ENCODE assay signal across 20 mouse cellular contexts in genomic region chr1:166812072-166812461, GRCm38 (mm10).
DNase-seq lines count a peak whose midpoint lies in the region; ATAC-seq and TF ChIP-seq lines count a peak whose summit lies in the region.
"Had no signal": no experiment of that assay in that cellular context is flagged by ENCODE, and none has a peak within 500 bp of the region (broad histone marks: within the 10 kb centered on the region; RNA-seq: fewer than 3 reads in every experiment).

No protein-coding gene starts in this region.

- H3K4me2 ChIP-seq in stomach, embryonic 15.5 days: no peak overlapping the region
- no peak overlapping the region for H3K4me2 ChIP-seq in stomach, postnatal 0 days (replicated peaks; ENCODE audit: low read depth)
- H3K4me2 ChIP-seq in liver, postnatal 0 days (ENCODE audit: low read depth, low read length): 0 out of 2 replicates have a peak overlapping the region, but pooled peaks have one; percentile 8
- no peak overlapping the region for H3K4me2 ChIP-seq in intestine, embryonic 15.5 days (replicated peaks)
- H3K4me2 ChIP-seq: embryonic facial prominence, embryonic 13.5 days; forebrain, embryonic 12.5 days; heart, embryonic 13.5 days; lung, embryonic 14.5 days had no signal

- H3K27ac ChIP-seq in stomach, embryonic 15.5 days: no peak overlapping the region
- H3K27ac ChIP-seq in stomach, postnatal 0 days (replicated peaks): no peak overlapping the region
- peak overlapping the region; percentile 1; the same call in 1 of the 2 replicates for H3K27ac ChIP-seq in liver, postnatal 0 days (ENCODE audit: low read depth)
- H3K27ac ChIP-seq in embryonic facial prominence, embryonic 10.5 days (replicated peaks): no peak overlapping the region
- no peak overlapping the region for H3K27ac ChIP-seq in intestine, embryonic 15.5 days
- H3K27ac ChIP-seq: embryonic facial prominence, embryonic 13.5 days; forebrain, embryonic 12.5 days; heart, embryonic 13.5 days; kidney, postnatal 0 days had no signal

- H3K4me1 ChIP-seq in stomach, embryonic 15.5 days: no peaks in the 10 kb centered on the region
- no peaks in the 10 kb centered on the region for H3K4me1 ChIP-seq in stomach, postnatal 0 days (replicated peaks; ENCODE audit: control insufficient read depth, insufficient read depth)
- H3K4me1 ChIP-seq in liver, postnatal 0 days (ENCODE audit: insufficient read depth): peaks cover 9% of the 10 kb centered on the region
- peaks cover 6% of the 10 kb centered on the region; the same call in 1 of the 2 replicates for H3K4me1 ChIP-seq in embryonic facial prominence, embryonic 10.5 days
- no peaks in the 10 kb centered on the region; the same call in 1 of the 2 replicates for H3K4me1 ChIP-seq in intestine, embryonic 15.5 days (replicated peaks)

- no peaks in the 10 kb centered on the region for H3K27me3 ChIP-seq in stomach, embryonic 15.5 days (replicated peaks)
- no peaks in the 10 kb centered on the region for H3K27me3 ChIP-seq in stomach, postnatal 0 days (ENCODE audit: control insufficient read depth, insufficient read depth, low read length)
- H3K27me3 ChIP-seq in liver, postnatal 0 days (ENCODE audit: insufficient read depth, low read length): no peaks in the 10 kb centered on the region
- H3K27me3 ChIP-seq in embryonic facial prominence, embryonic 10.5 days (replicated peaks; ENCODE audit: low read depth, poor library complexity, severe bottlenecking): no peaks in the 10 kb centered on the region
- no peaks in the 10 kb centered on the region for H3K27me3 ChIP-seq in intestine, embryonic 15.5 days (replicated peaks)
- H3K27me3 ChIP-seq: embryonic facial prominence, embryonic 13.5 days; forebrain, embryonic 12.5 days; heart, embryonic 13.5 days had no signal

- TF ChIP-seq CTCF in stomach, postnatal 0 days (IDR thresholded peaks at IDR 0.05; ENCODE audit: low read depth): no peak
- no peak for TF ChIP-seq CTCF in liver, postnatal 0 days (IDR thresholded peaks at IDR 0.05; ENCODE audit: low read depth)

- no peak overlapping the region for H3K9ac ChIP-seq in stomach, embryonic 15.5 days
- H3K9ac ChIP-seq in stomach, postnatal 0 days (ENCODE audit: low read length): no peak overlapping the region
- no peak overlapping the region for H3K9ac ChIP-seq in liver, postnatal 0 days (replicated peaks)
- H3K9ac ChIP-seq in intestine, embryonic 15.5 days: no peak overlapping the region
- H3K9ac ChIP-seq: embryonic facial prominence, embryonic 13.5 days; forebrain, embryonic 12.5 days; heart, embryonic 13.5 days; lung, embryonic 14.5 days had no signal

- H3K9me3 ChIP-seq in stomach, embryonic 15.5 days: no peaks in the 10 kb centered on the region
- H3K9me3 ChIP-seq in stomach, postnatal 0 days (ENCODE audit: control insufficient read depth, low read length): no peaks in the 10 kb centered on the region
- no peaks in the 10 kb centered on the region for H3K9me3 ChIP-seq in liver, postnatal 0 days (ENCODE audit: low read length)
- H3K9me3 ChIP-seq in embryonic facial prominence, embryonic 10.5 days: no peaks in the 10 kb centered on the region
- no peaks in the 10 kb centered on the region for H3K9me3 ChIP-seq in intestine, embryonic 15.5 days
- H3K9me3 ChIP-seq: embryonic facial prominence, embryonic 13.5 days; forebrain, embryonic 12.5 days; heart, embryonic 13.5 days had no signal

- no peak for DNase-seq in stomach, postnatal 0 days (ENCODE audit: low spot score)
- DNase-seq in liver, postnatal 0 days: no peak
- DNase-seq in thymus, postnatal 36 days: no peak
- DNase-seq in embryonic facial prominence, embryonic 10.5 days (ENCODE audit: low spot score): no peak
- no peak for DNase-seq in right cerebral cortex, postnatal 4 days
- DNase-seq: adrenal gland, postnatal 36 days; cerebellum, postnatal 36 days; heart, postnatal 36 days; kidney, adult 11 months; layer of hippocampus, adult 9-11 months; lung, embryonic 14.5 days had no signal

- WGBS in stomach, embryonic 15.5 days: 80% methylated on average over 7 of the region's 7 CpGs
- WGBS in stomach, postnatal 0 days: 82% methylated on average over 7 of the region's 7 CpGs
- 47% methylated on average over 7 of the region's 7 CpGs for WGBS in liver, postnatal 0 days (ENCODE audit: insufficient replicate concordance)
- 91% methylated on average over 7 of the region's 7 CpGs for WGBS in embryonic facial prominence, embryonic 10.5 days
- WGBS in intestine, embryonic 15.5 days: 85% methylated on average over 7 of the region's 7 CpGs

- no peak for TF ChIP-seq EP300 in stomach, postnatal 0 days (optimal IDR thresholded peaks at IDR 0.05)
- TF ChIP-seq EP300 in liver, postnatal 0 days (IDR thresholded peaks at IDR 0.05; ENCODE audit: low read depth): peak; percentile 57

- H3K4me3 ChIP-seq in stomach, embryonic 15.5 days (replicated peaks): no peak overlapping the region
- H3K4me3 ChIP-seq in stomach, postnatal 0 days (ENCODE audit: low read depth, low read length): no peak overlapping the region
- no peak overlapping the region for H3K4me3 ChIP-seq in liver, postnatal 0 days (ENCODE audit: low read depth, low read length)
- H3K4me3 ChIP-seq in embryonic facial prominence, embryonic 10.5 days: no peak overlapping the region
- no peak overlapping the region for H3K4me3 ChIP-seq in intestine, embryonic 15.5 days (replicated peaks)
- H3K4me3 ChIP-seq: embryonic facial prominence, embryonic 13.5 days; forebrain, embryonic 12.5 days; heart, embryonic 13.5 days had no signal

- no peaks in the 10 kb centered on the region for H3K36me3 ChIP-seq in stomach, embryonic 15.5 days
- no peaks in the 10 kb centered on the region for H3K36me3 ChIP-seq in stomach, postnatal 0 days (ENCODE audit: control insufficient read depth, insufficient read depth, low read length)
- H3K36me3 ChIP-seq in liver, postnatal 0 days (replicated peaks; ENCODE audit: insufficient read depth, low read length): no peaks in the 10 kb centered on the region
- H3K36me3 ChIP-seq in embryonic facial prominence, embryonic 10.5 days (replicated peaks): no peaks in the 10 kb centered on the region
- H3K36me3 ChIP-seq in intestine, embryonic 15.5 days: no peaks in the 10 kb centered on the region
- H3K36me3 ChIP-seq: embryonic facial prominence, embryonic 13.5 days; forebrain, embryonic 12.5 days; heart, embryonic 13.5 days had no signal

- ATAC-seq in stomach, embryonic 15.5 days (ENCODE audit: insufficient read depth, low FRiP score, low read depth): peak; percentile 79; the same call in 1 of the 2 replicates
- ATAC-seq in stomach, postnatal 0 days (ENCODE audit: low FRiP score, low TSS enrichment): no peak
- ATAC-seq in granulocyte monocyte progenitor cell, adult 5-6 weeks (replicated peaks; ENCODE audit: poor library complexity, severe bottlenecking): peak; percentile 66
- ATAC-seq in liver, postnatal 0 days: peak; percentile 32; the same call in 1 of the 2 replicates
- no peak for ATAC-seq in intestine, embryonic 15.5 days
- ATAC-seq: hindbrain, embryonic 16.5 days; midbrain, embryonic 16.5 days had no signal

Comparison
In these comparisons a context has a peak if more than half of its experiments do, and no peak if none do; other contexts are left out.
1. ATAC-seq: peak in stomach, embryonic 15.5 days (single experiment), granulocyte monocyte progenitor cell, adult 5-6 weeks (single experiment) and liver, postnatal 0 days (single experiment); none in stomach, postnatal 0 days (single experiment) and intestine, embryonic 15.5 days (single experiment).